Mouse (Mus musculus) lung, adult 2 months (tissue): Measurements from ENCODE around the gene Btbd1.

Experiments used
- CTCF ChIP-seq: fragments of 200-500 bp; IDR thresholded peaks from 2 replicates; pipeline ENCODE4 v1.5.1; 2011; ENCODE audit warnings: mild to moderate bottlenecking, low read length, control low read depth; ENCODE audit not compliant: insufficient read depth
- POLR2A ChIP-seq: fragments of 200-500 bp; IDR thresholded peaks from 2 replicates; pipeline ENCODE4 v1.6.1; 2011; ENCODE audit warnings: low read depth, mild to moderate bottlenecking, control low read depth, low read length, borderline replicate concordance; ENCODE audit errors: extremely low read depth

DNA sequence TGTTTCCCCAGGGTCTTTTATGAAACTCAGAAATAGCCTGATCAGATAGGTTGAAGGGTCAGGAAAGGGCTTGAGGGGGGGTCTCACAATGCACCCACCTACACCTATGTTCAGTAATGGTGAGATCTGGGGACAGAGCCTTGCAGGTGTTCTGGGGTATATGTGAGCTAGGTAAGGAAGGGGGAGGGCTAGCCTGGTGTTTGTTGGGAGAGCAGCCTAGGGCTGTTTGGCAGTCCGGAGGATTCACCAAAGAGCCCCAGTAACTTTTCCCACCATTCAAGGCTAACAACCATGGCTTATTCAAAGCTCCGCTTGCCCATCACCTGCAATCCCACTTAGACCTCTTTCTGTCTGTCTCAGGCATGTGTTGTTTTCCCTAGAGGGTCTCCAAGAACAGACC lies 32.2 kb upstream of the Btbd1 start:
- TF ChIP-seq CTCF, result no peak
- no peak for TF ChIP-seq POLR2A
